Mouse (Mus musculus): ENCODE measurements at regions not wholly inside any gene's neighbourhood (a gene's known extent, or its start where the extent isn't known, plus 50 kb on each side); places are given as distances from the start of the nearest gene placed in this dataset.
"Not testable (repeated sequence)": the region's sequence is repeated elsewhere in the genome, so short reads cannot be mapped to it uniquely, and the experiment has no call there.

GRCm38 (mm10) chr13:57043316-57043974, 147.7 kb upstream of the Trpc7 start:
- no peak for DNase-seq

- no peak for DNase-seq
These were observed 146.7 kb upstream of the Trpc7 start for GRCm38 (mm10) chr13:57042514-57042913.

GRCm38 (mm10) chr13:57032871-57033270, 137.1 kb upstream of the Trpc7 start:
- no peak for DNase-seq

GRCm38 (mm10) chr13:57017553-57018341, 122.0 kb upstream of the Trpc7 start:
- no peak for DNase-seq

GRCm38 (mm10) chr13:57016465-57017272, 120.9 kb upstream of the Trpc7 start:
- DNase-seq = no peak

- DNase-seq = not testable (repeated sequence)
These were observed 111.4 kb upstream of the Trpc7 start for GRCm38 (mm10) chr13:57007236-57007635.

GRCm38 (mm10) chr13:57003565-57004132, 107.9 kb upstream of the Trpc7 start:
- no peak for DNase-seq

- no peak for DNase-seq
These were observed 96.2 kb upstream of the Trpc7 start for GRCm38 (mm10) chr13:56992022-56992421.

GRCm38 (mm10) chr13:56974063-56974462, 78.3 kb upstream of the Trpc7 start:
- DNase-seq = no peak

GRCm38 (mm10) chr13:56955358-56955757, 59.6 kb upstream of the Trpc7 start:
- DNase-seq = no peak

GRCm38 (mm10) chr13:56948086-56948485, 52.3 kb upstream of the Trpc7 start:
- DNase-seq = no peak

- no peak for DNase-seq
These were observed 51.5 kb upstream of the Trpc7 start for GRCm38 (mm10) chr13:56947266-56947665.
